Mouse (Mus musculus) hindbrain, embryonic 15.5 days (tissue): ENCODE measurements around the gene Npr3. TPM values are rescaled to one million over a fixed set of nuclear protein-coding genes. Genes with fewer than 3 reads are reported as not detected.

Source experiments
- ATAC-seq: fragments of 200-750 bp; cut with Nextera tagmentation; 2 replicates; pipeline ENCODE4 v1.8.0; 2017; ENCODE audit warnings: low read depth, moderate number of reproducible peaks, moderate TSS enrichment; ENCODE audit not compliant: low FRiP score
- H3K27ac ChIP-seq: fragments of 300-500 bp; sonication (generic); replicated peaks from 2 replicates; pipeline ENCODE4 v1.5.1; 2015; ENCODE audit warnings: mild to moderate bottlenecking, inconsistent platforms
- H3K27me3 ChIP-seq: fragments of 300-500 bp; sonication (generic); 2 replicates; pipeline ENCODE4 v1.6.1; 2015; ENCODE audit warnings: control low read depth, inconsistent platforms
- H3K36me3 ChIP-seq: fragments of 300-500 bp; sonication (generic); 2 replicates; pipeline ENCODE4 v1.6.1; 2015; ENCODE audit warnings: control low read depth, inconsistent platforms
- H3K4me1 ChIP-seq: fragments of 300-500 bp; sonication (generic); replicated peaks from 2 replicates; pipeline ENCODE4 v1.6.1; 2015; ENCODE audit warnings: control low read depth, inconsistent platforms
- H3K4me2 ChIP-seq: fragments of 300-500 bp; sonication (generic); 2 replicates; pipeline ENCODE4 v1.6.1; 2015; ENCODE audit warnings: moderate library complexity, mild to moderate bottlenecking, inconsistent platforms
- H3K4me3 ChIP-seq: fragments of 300-500 bp; sonication (generic); 2 replicates; pipeline ENCODE4 v1.5.1; 2015; ENCODE audit warnings: mild to moderate bottlenecking, inconsistent platforms
- H3K9ac ChIP-seq: fragments of 300-500 bp; sonication (generic); 2 replicates; pipeline ENCODE4 v1.6.1; 2015; ENCODE audit warnings: inconsistent platforms
- H3K9me3 ChIP-seq: fragments of 300-500 bp; sonication (generic); 2 replicates; pipeline ENCODE4 v1.6.1; 2016; ENCODE audit warnings: control low read depth, inconsistent platforms
- WGBS: fragments of 180-500 bp; shearing (Covaris S2); methylation state at CpG from one replicate; pipeline ENCODE4 v1.1.7; 2015; 5-methylcytosine and 5-hydroxymethylcytosine counted together
- polyA plus RNA-seq: library from polyadenylated mRNA; unstranded; fragments of >200 nt; fragmentation: Nextera tagmentation; extraction: Ambion mirVana; gene quantifications from 2 replicates; pipeline ENCODE4 v1.2.1, GENCODE M21; 2015

Gene Npr3
- polyA plus RNA-seq, 1 experiment from 2014 or later, result 0.88 TPM

DNA sequence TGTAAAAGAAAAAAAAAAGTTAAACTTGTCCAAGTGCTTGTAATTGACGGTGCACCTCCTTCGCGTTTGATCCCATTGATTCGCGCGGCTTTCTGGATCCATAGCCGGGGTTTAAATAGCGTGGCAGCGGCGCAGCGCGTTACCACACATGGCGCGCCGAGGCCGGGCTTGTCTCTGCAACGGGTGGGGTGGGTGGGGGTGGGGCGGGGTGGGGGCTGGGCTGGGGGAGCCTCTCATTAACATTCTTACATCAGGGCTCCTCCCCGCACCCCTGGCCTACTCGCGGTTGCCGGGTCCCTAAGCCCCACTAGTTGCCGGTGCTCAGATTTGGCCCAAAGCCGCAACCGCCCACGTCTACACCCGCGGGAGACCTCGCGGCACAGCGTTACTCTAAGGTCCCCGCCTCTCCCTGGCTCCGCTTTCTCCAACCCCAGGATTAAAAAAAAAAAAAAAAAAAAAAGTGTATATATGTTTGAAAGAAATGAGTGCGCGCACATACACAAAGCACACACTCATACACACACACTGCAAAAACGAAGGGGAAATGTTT, 991 bp downstream of the Npr3 start:
- no peaks in the 10 kb centered on the region for H3K36me3 ChIP-seq
- no peaks in the 10 kb centered on the region for H3K9me3 ChIP-seq
- no peak for ATAC-seq
- peaks cover 48% of the 10 kb centered on the region for H3K4me1 ChIP-seq
- peaks cover 52% of the 10 kb centered on the region for H3K27me3 ChIP-seq
- H3K9ac ChIP-seq, result 0 out of 2 replicates have a peak overlapping the region, but pooled peaks have one; percentile 6
- peak overlapping the region; percentile 52 for H3K4me3 ChIP-seq
- peak overlapping the region; percentile 97 for H3K4me2 ChIP-seq
- WGBS, result under 1% methylated on average over 36 of the region's 36 CpGs
- no peak overlapping the region for H3K27ac ChIP-seq

DNA sequence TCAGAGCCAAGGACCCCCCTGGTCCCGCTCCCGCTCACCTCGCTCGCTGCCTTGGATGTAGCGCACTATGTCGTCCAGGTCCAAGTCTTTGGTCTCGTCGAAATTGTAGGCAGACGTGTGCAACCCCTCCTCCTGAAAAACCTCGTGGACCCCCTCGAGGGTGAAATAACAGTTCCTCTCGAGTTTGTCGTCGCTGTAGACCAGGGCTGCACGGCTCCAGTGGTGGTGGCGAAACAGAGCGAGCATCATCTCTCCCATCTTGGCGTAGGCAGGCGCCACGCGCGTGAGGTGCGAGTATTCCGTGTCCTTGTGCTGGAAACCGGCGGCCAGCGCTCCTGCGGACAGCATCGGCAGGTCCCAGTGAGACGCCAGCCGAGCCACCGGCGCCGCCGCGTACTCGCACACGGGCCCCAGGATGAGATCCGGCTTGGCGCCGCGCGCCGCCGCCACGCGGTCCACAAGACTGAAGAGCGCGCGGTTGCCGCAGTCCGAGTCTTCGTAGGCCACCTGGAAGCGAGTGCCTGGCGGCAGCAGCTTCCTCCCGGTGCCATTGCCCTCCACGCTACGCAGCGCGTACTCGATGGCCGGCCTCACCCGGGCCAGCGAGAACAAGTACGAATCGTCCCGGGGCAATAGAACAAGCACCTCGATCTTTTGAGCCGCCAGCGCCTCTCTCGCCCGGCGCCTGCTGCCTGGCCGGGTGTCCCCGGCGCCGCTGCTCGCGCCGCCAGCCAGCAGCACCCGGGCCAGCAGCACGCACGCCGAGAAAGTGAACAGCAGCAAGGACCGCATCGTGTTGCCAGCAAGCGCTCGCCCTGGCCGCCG, 2.0 kb downstream of the Npr3 start:
- Histone ChIP-seq H3K27me3 (peaks cover 59% of the 10 kb centered on the region), H3K27ac (no peak overlapping the region)

DNA sequence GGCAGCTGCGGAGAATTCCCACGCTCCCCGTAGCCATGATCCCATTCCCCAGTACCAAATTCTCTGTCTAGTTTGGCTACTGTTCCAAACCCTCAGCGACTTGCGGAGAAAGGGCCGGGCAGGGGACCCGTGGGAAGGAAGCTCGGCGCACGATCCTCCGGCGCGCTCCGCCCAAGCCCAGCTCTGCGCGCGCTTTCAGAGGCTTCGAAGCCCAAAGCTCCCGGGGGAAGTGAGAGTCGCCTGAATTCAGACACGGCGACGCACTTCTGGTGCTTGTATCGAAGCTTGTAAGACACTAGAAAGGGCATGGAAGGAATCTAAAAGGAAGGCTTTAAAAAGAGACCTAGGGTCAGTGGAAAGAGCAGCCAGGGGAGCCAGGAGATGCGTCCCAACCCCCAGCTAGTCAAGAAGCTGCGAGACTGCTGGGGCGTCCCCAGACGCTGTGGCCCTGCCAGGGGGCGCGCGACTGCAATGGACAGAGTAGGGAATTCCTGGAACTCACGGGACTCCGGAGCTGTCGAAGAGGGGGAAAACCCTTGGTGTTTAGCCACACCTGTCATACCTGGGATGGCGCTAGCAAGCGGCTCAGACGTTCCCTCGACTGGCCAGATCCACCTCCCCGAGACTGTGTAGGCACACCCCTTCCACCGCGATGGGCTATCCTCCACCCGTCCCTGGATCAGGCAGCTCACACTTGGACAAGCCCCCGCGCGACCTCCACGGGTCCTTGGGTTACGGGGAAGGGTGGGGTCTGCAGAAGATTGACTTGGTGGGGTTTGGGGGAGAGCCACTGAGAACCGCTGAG, 2.8 kb downstream of the Npr3 start:
- Histone ChIP-seq H3K4me1 (peaks cover 48% of the 10 kb centered on the region), H3K27me3 (peaks cover 59% of the 10 kb centered on the region), H3K4me3 (peak overlapping the region; percentile 52), H3K9me3 (no peaks in the 10 kb centered on the region), H3K9ac (peak overlapping the region; percentile 46), H3K4me2 (peak overlapping the region; percentile 97), H3K36me3 (no peaks in the 10 kb centered on the region), H3K27ac (no peak overlapping the region)
- peak; percentile 34; the same call in 1 of the 2 replicates for ATAC-seq
- under 1% methylated on average over 48 of the region's 48 CpGs for WGBS

More for the DNA sequence above, 2.0 kb downstream of the Npr3 start:
- peak overlapping the region; percentile 52 for H3K4me3 ChIP-seq
- H3K9me3 ChIP-seq, result no peaks in the 10 kb centered on the region
- peak overlapping the region; percentile 97 for H3K4me2 ChIP-seq
- H3K36me3 ChIP-seq, result no peaks in the 10 kb centered on the region
- H3K4me1 ChIP-seq, result peaks cover 48% of the 10 kb centered on the region
- WGBS, result under 1% methylated on average over 78 of the region's 90 CpGs
- H3K9ac ChIP-seq, result peak overlapping the region; percentile 46
- ATAC-seq, result peak; percentile 71

DNA sequence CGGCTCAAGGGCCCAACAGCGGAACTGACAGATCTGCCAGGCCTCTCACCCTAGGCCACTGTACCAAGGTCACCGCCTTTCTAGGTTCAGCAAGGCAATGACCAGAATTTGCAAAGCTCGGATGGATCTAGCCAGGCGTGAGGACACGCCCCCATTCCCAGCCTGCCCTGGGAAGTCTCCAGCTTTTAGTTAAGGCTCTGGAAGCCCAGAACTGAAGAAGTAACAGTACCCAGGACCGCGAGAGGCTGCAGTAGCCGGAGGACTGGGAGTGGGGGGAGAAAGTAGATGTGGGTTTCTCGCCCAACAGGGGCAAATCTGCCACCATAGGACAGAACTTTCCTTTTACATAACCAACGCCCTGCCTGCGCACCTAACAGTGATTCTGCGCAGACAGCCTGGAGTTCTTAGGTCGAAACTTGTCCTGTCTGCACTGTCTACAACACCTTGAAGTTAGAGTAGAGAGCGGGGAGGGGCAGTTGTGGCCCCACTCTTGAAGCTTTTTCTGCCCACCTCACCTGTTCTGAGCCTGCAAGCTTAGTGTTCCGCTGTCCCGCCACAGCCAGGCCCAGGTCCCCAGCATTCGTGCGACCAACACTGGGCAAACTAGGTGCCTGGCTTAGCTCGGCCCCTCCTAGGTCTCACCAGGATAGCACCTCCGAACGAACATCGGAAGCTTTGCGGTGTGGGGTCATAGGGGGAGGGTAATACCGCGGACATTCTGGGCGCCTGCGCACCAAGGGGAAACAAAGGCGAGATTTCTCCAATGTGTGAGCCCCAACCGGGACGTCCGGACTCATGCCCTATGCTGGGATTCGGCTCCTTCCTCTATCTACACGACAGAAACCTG, 3.7 kb downstream of the Npr3 start:
- Histone ChIP-seq H3K36me3 (no peaks in the 10 kb centered on the region), H3K9me3 (no peaks in the 10 kb centered on the region), H3K9ac (peak overlapping the region; percentile 46), H3K27me3 (peaks cover 53% of the 10 kb centered on the region), H3K4me3 (peak overlapping the region; percentile 52), H3K4me2 (peak overlapping the region; percentile 97), H3K4me1 (peaks cover 47% of the 10 kb centered on the region), H3K27ac (no peak overlapping the region)
- WGBS, result 3% methylated on average over 34 of the region's 34 CpGs
- 0 out of 2 replicates have a peak, but pooled peaks have one; percentile 16 for ATAC-seq

DNA sequence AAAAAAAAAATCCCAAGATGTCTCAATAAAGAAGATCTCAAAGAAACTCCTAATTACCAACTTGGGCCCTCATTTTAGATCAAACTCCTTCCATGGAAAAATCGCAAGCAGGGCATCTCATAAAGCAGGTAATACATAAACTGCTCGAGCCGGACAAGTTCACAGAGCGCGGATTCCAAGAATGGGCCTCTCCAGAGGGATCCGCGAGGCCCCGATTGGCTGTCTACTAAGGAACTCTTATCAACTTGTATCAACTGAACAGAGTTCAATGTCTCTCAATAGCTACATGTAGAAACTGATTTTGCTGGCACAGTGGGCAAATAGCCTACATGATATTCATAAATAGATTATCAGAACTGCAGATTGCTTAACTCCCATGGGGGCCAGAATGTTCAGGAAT, 9.5 kb downstream of the Npr3 start:
- Histone ChIP-seq H3K27ac (no peak overlapping the region), H3K36me3 (no peaks in the 10 kb centered on the region), H3K9ac (no peak overlapping the region), H3K4me3 (no peak overlapping the region), H3K27me3 (peaks cover 18% of the 10 kb centered on the region), H3K4me1 (no peaks in the 10 kb centered on the region), H3K4me2 (no peak overlapping the region), H3K9me3 (no peaks in the 10 kb centered on the region)
- no peak for ATAC-seq
- 94% methylated on average over 8 of the region's 8 CpGs for WGBS

DNA sequence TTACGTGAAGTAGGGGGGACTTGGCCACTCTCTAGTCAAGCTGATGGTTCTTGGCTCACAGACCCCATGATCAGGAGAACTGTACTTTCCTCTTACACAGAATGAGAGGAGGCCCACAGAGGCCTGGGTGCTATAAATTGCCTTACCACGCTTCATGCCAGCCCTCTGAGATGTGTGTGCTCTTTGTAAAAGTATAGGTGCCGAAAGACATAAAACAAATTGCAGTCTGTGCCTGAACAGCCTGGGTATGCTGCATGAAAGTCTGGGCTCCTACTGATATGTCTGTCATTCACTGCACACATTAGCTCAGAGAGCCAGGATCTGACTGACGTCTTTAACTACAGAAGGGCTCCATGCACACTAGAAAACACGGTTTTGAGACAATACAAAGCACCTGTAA, 9.9 kb downstream of the Npr3 start:
- no peak overlapping the region for H3K4me3 ChIP-seq
- no peak overlapping the region for H3K9ac ChIP-seq
- no peaks in the 10 kb centered on the region for H3K36me3 ChIP-seq
- peaks cover 15% of the 10 kb centered on the region for H3K27me3 ChIP-seq
- no peaks in the 10 kb centered on the region for H3K4me1 ChIP-seq
- no peak overlapping the region for H3K27ac ChIP-seq
- 84% methylated on average over 5 of the region's 5 CpGs for WGBS
- no peaks in the 10 kb centered on the region for H3K9me3 ChIP-seq
- no peak overlapping the region for H3K4me2 ChIP-seq
- no peak for ATAC-seq

DNA sequence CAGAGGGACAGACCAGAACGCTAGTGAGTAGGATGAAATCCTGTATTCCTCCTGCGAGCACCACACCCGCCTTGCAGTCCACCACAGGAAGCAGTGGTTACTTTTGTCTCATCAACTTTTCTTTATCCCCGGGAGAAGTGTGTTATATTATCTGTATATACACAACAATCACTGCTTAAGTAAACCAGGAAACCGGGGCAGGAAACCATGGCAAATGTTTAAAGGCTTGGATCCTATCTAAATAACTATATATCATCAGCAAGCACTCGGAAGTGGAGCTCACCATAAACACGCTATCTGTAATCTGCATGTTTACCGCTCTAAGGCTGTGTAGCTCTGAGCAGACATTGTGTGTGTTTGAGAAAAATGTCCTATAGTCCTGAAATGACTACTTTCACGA, 13.1 kb downstream of the Npr3 start:
- WGBS, result 79% methylated on average over 9 of the region's 9 CpGs
- Histone ChIP-seq H3K36me3 (no peaks in the 10 kb centered on the region), H3K4me2 (no peak overlapping the region), H3K9me3 (no peaks in the 10 kb centered on the region), H3K4me3 (no peak overlapping the region), H3K27ac (no peak overlapping the region), H3K27me3 (no peaks in the 10 kb centered on the region), H3K9ac (no peak overlapping the region), H3K4me1 (no peaks in the 10 kb centered on the region)
- no peak for ATAC-seq

DNA sequence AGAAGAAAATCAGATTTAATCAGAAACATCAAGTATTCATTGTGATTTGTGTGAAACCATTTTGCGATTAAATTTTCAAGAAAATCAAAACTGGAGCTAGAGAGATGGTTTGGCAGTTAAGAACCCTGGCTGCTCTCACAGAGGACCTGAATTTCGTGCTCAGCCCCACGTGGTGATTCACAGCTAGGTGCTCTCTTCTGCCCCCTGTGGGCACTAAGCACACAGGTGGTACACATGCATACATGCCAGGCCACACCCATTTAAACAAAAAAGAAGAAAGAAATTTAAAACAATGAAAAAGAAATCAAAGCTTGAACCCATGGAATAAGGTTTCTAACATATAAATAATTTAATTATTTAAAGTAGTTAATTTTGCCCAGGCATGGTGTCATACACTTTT, 15.7 kb downstream of the Npr3 start:
- no peak for ATAC-seq
- WGBS, result 60% methylated on average over 3 of the region's 3 CpGs
- no peaks in the 10 kb centered on the region for H3K36me3 ChIP-seq
- H3K4me2 ChIP-seq, result no peak overlapping the region
- H3K9me3 ChIP-seq, result no peaks in the 10 kb centered on the region
- H3K4me1 ChIP-seq, result no peaks in the 10 kb centered on the region
- no peak overlapping the region for H3K4me3 ChIP-seq
- no peak overlapping the region for H3K9ac ChIP-seq
- H3K27ac ChIP-seq, result no peak overlapping the region
- no peaks in the 10 kb centered on the region for H3K27me3 ChIP-seq

DNA sequence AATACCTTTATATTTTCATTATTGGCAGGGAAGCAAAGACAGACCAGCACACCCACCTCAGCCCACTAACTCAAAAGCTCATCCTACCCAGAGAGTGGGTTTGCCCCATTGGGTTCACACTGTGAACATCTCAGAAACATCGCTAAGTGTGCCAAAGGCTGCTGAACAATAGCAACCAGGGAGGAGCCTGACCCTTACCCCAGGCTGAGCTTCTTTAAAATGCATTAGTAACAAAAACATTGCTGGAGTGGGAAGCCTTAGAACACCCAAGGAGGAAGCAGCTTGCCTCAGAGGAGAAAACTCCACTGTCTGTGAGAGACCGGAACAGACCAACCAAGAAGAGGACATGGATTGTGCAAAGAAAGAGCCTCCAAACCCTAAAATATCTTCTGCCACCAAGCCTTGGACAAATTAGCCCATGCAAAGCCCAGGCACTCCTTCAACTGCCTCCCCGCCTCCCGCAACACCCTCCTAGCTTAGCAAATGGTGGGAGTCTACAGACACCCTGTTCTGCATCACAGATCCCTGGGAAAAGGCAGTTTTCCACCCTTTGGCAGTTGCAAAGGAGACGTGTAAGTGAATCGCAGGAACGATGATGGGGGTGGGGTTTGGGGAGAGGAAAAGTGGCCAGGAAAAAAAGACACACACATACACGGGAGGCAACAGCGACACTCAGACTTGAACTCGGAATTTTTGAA, 24.4 kb downstream of the Npr3 start:
- no peaks in the 10 kb centered on the region for H3K27me3 ChIP-seq
- no peak overlapping the region for H3K9ac ChIP-seq
- WGBS, result 47% methylated on average over 10 of the region's 10 CpGs
- ATAC-seq, result no peak
- H3K27ac ChIP-seq, result no peak overlapping the region
- H3K9me3 ChIP-seq, result no peaks in the 10 kb centered on the region
- H3K4me2 ChIP-seq, result no peak overlapping the region
- H3K4me1 ChIP-seq, result no peaks in the 10 kb centered on the region
- no peaks in the 10 kb centered on the region for H3K36me3 ChIP-seq
- no peak overlapping the region for H3K4me3 ChIP-seq

DNA sequence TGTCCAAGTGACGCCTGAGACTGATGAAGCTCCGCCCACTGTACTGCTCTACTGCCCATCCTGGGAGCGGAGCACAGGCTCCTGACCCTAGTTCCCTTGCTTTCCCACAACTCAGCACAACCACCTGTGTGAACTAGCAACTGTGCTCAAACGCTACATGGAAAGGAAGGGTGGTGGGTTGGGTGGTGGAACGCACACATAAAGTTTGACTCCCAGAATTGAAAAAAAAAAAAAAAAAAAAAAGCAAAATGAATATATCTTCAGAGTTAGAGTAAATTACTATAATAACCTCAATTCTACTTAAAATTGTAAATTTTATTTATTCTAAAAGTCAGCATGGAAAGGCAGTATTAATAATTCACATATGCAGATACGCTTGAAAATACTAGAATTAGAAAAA, 25.3 kb downstream of the Npr3 start:
- H3K4me1 ChIP-seq, result no peaks in the 10 kb centered on the region
- H3K4me2 ChIP-seq, result no peak overlapping the region
- WGBS, result 87% methylated on average over 6 of the region's 6 CpGs
- H3K9me3 ChIP-seq, result no peaks in the 10 kb centered on the region
- H3K36me3 ChIP-seq, result no peaks in the 10 kb centered on the region
- H3K27me3 ChIP-seq, result no peaks in the 10 kb centered on the region
- no peak overlapping the region for H3K4me3 ChIP-seq
- no peak for ATAC-seq
- H3K27ac ChIP-seq, result no peak overlapping the region
- H3K9ac ChIP-seq, result no peak overlapping the region

DNA sequence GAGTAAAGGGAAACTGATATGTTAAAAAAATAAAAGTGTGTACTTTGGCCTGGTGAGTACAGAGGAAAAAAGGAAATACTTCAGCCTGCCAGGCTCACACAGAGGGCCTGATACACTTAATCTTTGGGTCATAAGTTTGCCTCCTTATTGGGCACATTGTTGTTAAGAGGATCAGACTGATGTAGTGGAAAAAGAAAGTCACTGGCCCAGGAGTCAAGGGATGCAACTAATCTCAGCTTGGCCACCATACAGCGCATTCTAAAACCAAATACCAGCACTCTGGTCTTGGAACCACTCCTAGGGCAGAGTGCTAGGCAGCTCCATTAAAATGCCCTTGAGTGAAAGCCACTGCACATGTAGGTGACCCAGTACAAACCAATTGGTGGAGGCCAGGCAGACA, 28.8 kb downstream of the Npr3 start:
- Histone ChIP-seq H3K9me3 (no peaks in the 10 kb centered on the region), H3K27ac (no peak overlapping the region), H3K4me3 (no peak overlapping the region), H3K27me3 (no peaks in the 10 kb centered on the region), H3K4me1 (no peaks in the 10 kb centered on the region), H3K36me3 (no peaks in the 10 kb centered on the region), H3K4me2 (no peak overlapping the region), H3K9ac (no peak overlapping the region)
- WGBS, result 83% methylated on average over 1 of the region's 1 CpGs
- ATAC-seq, result no peak
